Mouse (Mus musculus): ENCODE measurements at regions not wholly inside any gene's neighbourhood (a gene's known extent, or its start where the extent isn't known, plus 50 kb on each side); places are given as distances from the start of the nearest gene placed in this dataset.

GRCm38 (mm10) chr1:52354041-52354582, 121.1 kb upstream of the Gls start:
- TF ChIP-seq POLR2A (IDR thresholded peaks at IDR 0.05; ENCODE audit: low read depth, low read length) (no peak), CTCF (IDR thresholded peaks at IDR 0.05; ENCODE audit: borderline replicate concordance, insufficient read depth, low read length) (no peak)
